Mouse (Mus musculus) A20 (cell line): ENCODE results near the gene Rai2.

Experiments used
- DNase-seq: peaks from one replicate; pipeline ENCODE4 v3.0.0-alpha.2; 2011; ENCODE audit warnings: low read depth, low spot score

The Rai2 gene

GRCm38 (mm10) chrX:161716865-161717763 lies at the start of gene Rai2:
Gene Rai2 (plus strand): TSS chrX:161717069.
- DNase-seq: no peak

- DNase-seq: no peak
Observed at GRCm38 (mm10) chrX:161689336-161689735, 27.5 kb upstream of the Rai2 start.

- no peak for DNase-seq
Observed at GRCm38 (mm10) chrX:161716503-161716864, 385 bp upstream of the Rai2 start.

- no peak for DNase-seq
Observed at GRCm38 (mm10) chrX:161717764-161718382, 1.0 kb downstream of the Rai2 start.

GRCm38 (mm10) chrX:161718548-161718947 lies 1.7 kb downstream of the Rai2 start:
- DNase-seq: no peak

GRCm38 (mm10) chrX:161721082-161721481 lies 4.2 kb downstream of the Rai2 start:
- DNase-seq: no peak

- DNase-seq: no peak
Observed at GRCm38 (mm10) chrX:161723391-161723808, 6.5 kb downstream of the Rai2 start.

- no peak for DNase-seq
Observed at GRCm38 (mm10) chrX:161726257-161726656, 9.4 kb downstream of the Rai2 start.

GRCm38 (mm10) chrX:161728507-161728906 lies 11.6 kb downstream of the Rai2 start:
- DNase-seq: no peak

- DNase-seq: no peak
Observed at GRCm38 (mm10) chrX:161730026-161730425, 13.2 kb downstream of the Rai2 start.

- DNase-seq: no peak
Observed at GRCm38 (mm10) chrX:161731859-161732258, 15.0 kb downstream of the Rai2 start.

GRCm38 (mm10) chrX:161733581-161734309 lies 16.9 kb downstream of the Rai2 start:
- DNase-seq: no peak

GRCm38 (mm10) chrX:161734310-161734676 lies 17.4 kb downstream of the Rai2 start:
- no peak for DNase-seq

- no peak for DNase-seq
Observed at GRCm38 (mm10) chrX:161739374-161739773, 22.5 kb downstream of the Rai2 start.

- no peak for DNase-seq
Observed at GRCm38 (mm10) chrX:161743080-161743479, 26.2 kb downstream of the Rai2 start.

- DNase-seq: no peak
Observed at GRCm38 (mm10) chrX:161745296-161745695, 28.4 kb downstream of the Rai2 start.

- DNase-seq: no peak
Observed at GRCm38 (mm10) chrX:161747337-161747736, 30.5 kb downstream of the Rai2 start.

- DNase-seq: no peak
Observed at GRCm38 (mm10) chrX:161753514-161753913, 36.6 kb downstream of the Rai2 start.

- DNase-seq: no peak
Observed at GRCm38 (mm10) chrX:161776321-161776962, 59.6 kb downstream of the Rai2 start.

- peak; percentile 69 for DNase-seq
Observed at GRCm38 (mm10) chrX:161780321-161781034, 63.6 kb downstream of the Rai2 start.

- peak; percentile 8 for DNase-seq
Observed at GRCm38 (mm10) chrX:161790182-161790581, 73.3 kb downstream of the Rai2 start.
